Mouse (Mus musculus): ENCODE results near the gene Ung. TPM values are rescaled to one million over a fixed set of nuclear protein-coding genes. Genes with fewer than 3 reads are reported as not detected.

Ung gene
- total RNA-seq (2022) = 10 to 100 TPM in 2 of 4 experiments, 1 to 10 TPM in 2; 6.8 to 11.5 (median 10.0) TPM

DNA sequence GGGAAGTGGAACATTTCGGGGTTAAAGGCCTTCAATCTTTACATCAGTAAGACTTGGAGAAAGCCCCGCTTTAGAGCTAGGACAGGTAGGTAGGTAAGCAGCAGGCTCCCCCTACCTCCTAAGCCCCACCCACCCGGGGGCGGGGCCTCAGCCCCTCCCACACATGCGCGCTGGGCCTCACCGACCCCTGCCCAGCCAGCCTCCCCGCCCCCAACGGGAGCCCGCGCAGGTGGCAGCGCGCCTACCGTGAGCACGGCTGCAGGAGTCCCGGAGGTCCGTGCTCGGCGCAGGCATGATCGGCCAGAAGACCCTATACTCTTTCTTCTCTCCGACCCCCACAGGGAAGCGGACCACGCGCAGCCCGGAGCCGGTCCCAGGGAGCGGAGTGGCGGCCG lies at the start of gene Ung:
Gene Ung (plus strand): TSS at position 176 of the 395 bp plus-strand sequence.
- peak in 1 of 2 experiments; percentile 34 for DNase-seq (ENCODE audit: low spot score in 2 of 2)

DNA sequence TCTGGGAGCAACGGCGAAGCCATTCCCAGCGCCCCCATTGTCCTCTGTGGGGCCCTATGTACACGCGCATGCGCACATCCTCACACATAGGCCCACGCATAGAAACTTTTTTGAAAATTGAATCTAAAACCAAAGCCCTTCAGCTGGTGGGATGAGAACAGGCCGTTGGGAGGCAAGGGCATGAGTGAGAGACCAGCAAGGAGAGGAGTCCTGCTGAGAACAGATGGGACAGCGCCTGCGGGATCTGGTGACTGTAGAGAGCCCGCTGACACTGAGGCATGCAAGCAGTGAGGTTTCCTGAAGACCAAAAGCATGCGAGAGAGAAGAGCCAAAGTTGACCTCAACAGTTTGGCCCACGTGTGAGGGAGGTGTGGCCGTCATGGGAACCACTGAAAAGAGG lies 44.7 kb upstream of the Ung start:
- DNase-seq (ENCODE audit: low spot score in 2 of 2) = no peak

DNA sequence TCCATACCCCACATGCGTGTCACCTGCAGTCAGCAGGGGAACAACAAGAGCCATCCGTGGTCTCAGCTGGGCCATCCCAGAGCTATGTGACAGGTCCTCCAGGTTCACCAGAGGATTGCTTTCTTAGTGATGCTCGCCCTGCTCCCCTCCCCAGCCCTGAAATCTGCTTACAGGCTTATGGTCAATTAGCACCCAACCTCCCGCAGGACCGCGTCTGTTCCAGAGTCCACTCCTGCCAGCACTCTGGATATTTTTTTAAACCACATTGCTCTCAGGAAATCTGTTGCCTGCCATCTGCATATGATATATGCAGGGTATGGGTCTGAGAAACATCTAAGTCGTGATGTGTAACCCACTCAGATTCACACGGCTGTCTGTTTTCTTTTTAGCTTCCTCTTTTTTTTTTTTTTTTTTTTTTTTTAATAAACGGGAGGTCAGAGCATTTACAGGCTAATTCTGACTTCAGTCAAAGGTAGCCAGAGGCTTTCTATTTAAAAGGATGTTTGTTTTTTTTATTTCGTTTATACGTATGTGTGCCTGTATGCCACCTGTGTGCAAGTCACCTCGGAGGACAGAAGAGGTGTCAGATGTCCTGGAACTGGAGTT lies 42.2 kb upstream of the Ung start:
- no peak for DNase-seq (ENCODE audit: low spot score in 2 of 2)

DNA sequence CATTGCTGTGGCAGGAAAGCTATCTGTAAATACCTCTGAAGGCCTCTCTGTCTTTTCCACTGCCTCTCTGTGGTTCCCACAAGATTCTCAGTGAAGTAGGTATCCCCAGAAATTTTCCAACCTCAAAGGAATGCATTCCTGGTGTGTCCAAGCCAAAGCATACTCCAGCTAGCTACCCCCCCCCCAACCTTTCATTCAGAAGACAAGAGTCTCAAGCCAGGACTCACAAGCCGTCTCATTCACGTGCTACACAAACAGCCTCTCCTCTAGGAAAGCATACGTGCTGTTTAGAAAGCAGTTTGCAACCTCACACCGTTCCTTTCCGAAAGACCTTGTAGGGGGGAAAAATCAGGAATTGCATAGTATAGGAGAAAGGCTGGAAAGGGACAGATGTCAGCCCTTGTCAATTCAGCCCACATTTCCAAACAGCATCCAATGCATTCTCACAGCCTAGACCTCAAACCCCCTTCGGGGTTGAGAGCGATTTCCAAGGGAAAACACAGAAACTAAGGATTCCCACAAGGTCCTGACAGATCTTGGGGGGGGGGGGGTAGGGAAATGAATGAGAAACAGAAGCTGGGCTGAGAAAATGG lies 39.7 kb upstream of the Ung start:
- DNase-seq (ENCODE audit: low spot score in 2 of 2) = no peak

DNA sequence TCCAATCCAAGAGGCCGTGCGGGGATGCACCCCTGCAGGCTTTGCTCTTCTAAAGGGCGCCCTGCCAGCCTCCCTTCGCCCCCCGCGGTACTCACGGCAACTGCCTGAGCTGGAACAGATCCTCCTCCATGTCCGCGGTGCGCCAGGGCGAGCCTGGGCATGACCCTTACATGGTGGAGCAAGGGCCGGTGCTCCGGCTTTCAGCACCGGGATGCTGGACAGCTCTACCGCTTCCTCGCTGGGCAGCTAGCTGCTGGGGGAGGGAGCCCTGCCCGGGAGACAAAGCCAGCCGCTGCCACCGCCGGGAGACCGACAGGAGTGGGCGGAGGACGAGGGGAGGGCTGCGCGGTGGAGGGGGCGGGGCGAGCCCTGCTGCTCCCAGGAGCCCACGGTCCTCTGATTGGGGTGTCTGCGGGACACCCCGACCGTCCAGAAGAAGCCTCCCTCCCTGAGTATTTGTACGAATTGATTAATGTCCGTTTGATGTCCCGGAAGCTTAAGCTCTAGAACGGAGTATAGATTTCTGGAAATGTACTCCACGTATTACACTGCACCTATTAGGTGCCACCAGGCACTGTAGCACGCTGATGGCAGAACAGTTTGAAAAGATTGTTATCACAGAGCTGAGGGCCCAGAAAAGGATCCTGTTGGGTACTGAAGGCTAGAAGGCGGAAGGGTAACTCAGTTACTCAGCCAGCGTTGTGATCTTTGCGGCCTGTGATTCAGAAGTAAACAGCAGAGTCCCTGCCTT lies 39.0 kb upstream of the Ung start, which contains the start of gene Svop:
Gene Svop (minus strand): TSS at position 514 of the 751 bp plus-strand sequence.
- DNase-seq (ENCODE audit: low spot score in 2 of 2) = peak in 1 of 2 experiments; percentile 16

DNA sequence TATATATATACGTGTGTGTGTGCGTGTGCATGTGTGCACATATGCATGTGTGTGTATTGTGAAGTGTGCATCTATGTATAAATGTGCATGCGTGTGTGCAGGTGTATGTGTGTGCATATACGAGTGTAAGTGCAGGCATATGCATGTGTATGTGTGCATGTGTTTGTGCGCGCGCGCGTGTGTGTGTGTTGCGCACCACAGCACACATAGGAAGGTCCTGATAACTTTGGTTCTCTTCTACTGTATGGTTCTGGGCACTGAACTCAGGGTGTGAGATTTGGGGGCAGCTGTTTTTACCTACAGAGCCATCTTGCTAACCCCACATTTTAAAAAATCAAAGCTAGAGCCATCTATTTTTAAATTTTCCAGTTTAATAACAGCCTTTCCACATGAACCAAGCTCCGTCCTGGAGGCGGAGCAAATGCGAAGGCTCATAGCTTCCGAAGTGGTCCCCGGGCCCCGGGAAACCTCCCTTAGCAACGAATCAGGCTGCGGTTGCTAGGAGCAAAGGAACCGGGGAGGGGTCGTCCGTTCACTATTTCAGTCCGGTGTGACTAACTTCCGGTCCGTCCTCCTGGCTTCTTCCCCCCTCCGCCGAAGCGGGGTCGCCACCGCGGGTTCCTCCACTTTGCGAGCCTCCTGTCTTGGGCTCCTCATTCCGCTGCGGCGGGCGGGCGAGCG lies 30.3 kb upstream of the Ung start:
- peak; percentile 81 to 82 for DNase-seq (ENCODE audit: low spot score in 2 of 2)

DNA sequence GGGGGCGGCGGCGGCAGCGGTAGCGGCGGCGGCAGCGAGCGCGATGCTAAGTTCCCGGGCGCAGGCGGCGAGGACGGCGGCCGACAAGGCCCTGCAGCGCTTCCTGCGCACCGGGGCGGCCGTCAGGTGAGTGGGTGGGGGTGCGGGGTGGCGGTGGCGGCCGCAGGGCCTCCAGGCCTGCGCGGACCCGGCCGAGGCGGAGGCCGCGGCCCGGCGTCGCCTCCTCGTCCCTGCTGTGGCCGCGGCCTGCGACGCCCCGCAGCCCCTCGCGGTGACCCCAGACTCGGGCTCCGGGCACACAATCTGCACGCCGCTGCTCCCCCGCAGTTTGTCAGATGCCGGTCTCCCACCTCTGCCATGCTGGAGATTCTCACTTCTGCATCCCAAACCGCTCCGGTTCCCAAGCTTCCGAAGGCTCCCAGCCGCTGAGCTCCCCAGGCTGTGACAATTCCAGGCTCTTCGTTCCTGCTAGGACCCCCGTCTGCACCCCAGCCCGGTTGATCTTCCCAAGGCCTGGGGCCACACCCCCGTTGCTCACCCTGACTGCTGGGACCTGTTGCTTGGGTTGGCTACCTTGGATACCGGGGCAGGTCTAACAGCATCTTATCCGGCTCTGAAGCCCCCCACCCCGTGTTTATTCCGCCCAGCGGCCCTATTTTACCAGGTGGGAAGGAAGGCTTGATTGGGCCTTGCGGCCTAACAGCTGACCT lies 29.6 kb upstream of the Ung start:
- DNase-seq (ENCODE audit: low spot score in 2 of 2) = no peak

DNA sequence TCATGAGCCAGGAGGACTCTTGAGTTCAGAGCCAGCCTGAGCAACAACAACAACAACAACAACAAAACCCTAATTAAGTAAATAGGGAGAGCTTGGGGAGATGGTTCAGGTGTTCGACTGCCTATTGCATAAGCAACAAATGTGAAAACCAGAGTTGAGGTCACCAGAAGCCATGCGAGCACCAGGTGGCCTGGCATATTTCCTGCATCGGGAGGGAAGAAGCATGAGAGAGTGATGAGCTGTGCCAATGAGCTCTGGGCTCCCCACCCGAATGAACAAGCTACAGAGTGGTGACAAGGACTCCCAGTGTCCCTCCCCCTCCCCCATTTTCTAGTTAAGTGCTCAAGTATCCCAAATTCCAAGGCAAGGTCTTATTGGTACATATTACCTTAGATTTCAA lies 28.3 kb upstream of the Ung start:
- no peak for DNase-seq (ENCODE audit: low spot score in 2 of 2)

DNA sequence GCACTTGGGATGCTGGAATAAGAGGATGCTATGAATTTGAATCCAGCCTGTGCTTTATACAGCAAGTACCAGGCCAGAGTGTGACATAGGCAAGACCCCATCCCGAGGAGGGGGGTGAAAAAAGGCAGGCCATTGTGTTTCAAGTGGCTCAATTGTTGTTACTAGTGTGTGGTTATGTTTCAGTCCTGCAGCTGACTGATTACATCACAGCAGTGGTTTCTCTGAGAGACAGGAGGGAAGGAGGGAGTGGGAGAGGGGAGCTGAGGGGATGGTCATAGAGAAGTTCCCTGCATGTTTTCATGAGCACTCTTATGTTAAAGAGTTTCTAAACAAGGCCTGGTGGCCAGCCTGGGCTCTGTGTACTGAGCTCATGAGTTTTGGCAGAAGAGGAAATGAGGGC lies 27.4 kb upstream of the Ung start:
- no peak for DNase-seq (ENCODE audit: low spot score in 2 of 2)

DNA sequence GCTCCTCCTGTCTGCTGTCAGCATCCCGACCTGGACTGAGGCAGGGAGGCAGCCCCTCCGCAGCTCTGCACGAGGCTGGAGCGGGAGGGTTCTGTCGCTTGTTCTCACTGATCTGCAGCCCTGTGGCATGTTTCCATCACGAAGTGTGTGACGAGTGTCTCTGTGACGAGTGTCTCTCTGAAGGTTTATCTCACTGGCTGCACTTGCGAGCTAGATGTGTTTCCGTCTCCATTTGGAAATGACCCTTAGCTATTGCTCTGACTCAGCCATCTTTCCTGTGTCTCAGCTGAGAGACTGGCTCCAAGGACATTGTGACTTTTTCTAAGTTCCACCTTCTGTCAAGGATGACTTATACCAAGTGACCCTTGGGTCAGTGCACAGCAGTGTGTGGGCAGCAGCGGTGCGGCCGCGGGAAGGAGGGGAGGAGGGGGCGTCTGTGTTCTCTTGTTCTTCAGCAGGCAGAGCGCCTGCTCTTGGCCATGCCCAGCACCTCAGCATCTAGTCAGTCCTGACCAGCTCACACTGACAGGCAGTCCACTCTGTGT lies 23.7 kb upstream of the Ung start:
- no peak for DNase-seq (ENCODE audit: low spot score in 2 of 2)

DNA sequence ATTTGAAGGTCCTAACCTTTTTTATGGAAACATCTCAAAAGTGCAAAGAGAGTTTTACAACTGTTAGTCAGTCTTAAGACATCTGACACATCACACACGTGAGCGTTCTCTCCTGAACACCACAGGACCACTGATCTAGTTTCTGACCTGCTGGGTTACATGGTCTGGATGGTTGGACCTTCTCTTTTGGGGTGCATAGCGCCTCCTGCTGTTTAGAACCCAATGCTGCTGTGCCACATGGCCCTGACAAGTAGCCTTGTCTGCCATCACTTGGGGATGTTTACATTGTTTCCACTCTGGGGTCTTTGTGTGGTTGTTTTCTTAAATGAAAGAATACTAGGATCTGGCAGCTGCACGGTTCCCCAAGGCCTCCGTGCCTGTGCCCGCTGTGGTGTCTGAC lies 16.9 kb upstream of the Ung start:
- no peak for DNase-seq (ENCODE audit: low spot score in 2 of 2)

DNA sequence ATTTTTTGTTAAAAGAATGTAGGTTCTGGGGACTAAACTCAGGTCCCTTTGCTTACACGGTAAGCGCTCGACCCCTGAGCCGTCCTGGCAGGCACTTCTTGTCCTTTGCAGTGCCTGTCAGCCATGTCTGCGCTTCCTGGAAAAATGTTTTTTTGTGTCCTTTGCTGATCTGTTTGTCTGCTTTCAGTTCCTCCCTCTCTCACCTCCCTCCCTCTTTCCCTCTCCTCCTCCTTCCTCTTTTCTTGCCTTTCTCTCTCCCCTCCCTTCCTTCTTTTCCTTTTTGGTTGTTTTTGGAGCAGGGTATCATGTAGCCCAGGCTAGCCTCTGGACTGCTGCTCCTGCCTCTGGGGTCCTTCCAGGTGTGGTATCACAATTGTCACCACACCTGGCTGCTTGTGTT lies 15.2 kb upstream of the Ung start:
- no peak for DNase-seq (ENCODE audit: low spot score in 2 of 2)

DNA sequence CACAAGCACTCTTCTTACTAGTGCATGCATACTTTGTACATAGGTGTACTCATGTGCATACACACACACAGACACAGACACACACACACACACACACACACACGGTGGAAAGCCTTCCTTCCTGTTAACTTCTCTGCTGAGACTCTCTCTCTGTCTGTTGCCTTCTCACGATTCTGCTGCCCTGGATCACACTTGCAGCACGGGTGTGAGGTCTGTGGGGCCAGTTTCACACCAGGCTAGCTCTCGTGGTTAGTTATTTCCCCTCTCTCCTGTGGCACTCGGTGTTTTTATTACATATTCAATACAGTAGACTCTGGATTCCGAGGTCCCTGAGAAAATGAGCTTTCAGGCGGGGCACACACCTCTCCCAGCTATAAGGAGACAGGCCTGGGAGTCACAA lies 13.6 kb upstream of the Ung start:
- no peak for DNase-seq (ENCODE audit: low spot score in 2 of 2)

DNA sequence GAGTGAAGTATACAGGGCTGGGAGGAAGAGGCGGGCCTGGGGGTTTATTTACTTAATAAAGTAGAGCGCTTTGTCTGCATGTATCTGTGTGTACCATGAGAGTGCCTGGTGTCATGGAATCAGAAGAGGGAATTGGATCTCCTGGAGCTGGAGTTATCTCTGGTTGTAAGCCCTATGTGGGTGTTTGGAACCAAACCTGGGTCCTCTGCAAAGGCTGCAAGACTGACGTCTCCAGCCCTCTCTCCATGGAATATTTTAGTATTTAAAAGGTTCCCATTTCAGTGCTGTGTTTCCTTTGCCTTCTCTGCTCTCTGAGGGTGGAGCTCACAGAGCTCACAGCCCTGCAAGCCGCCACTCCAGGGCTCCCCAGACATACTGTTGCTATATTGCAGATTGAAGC lies 10.4 kb upstream of the Ung start:
- DNase-seq (ENCODE audit: low spot score in 2 of 2) = no peak

DNA sequence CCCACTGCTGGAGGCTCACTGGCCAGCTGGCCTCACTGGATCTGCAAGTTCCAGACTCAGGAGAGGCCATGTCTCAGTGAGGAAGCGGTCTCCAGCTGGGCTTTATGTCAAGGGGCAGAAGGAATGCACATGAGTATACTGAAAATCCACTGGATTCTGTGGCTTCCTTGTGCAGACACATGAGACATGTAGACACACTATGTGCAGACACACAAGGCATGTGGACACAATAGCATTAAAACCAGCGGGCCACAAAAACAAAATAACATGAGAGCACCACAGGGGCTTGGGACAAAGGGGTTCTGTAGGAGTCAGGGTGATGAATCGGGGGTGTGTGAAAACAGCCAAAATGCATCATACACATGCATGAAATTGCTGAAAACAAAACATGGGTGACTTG lies 4.2 kb upstream of the Ung start:
- DNase-seq (ENCODE audit: low spot score in 2 of 2) = no peak

DNA sequence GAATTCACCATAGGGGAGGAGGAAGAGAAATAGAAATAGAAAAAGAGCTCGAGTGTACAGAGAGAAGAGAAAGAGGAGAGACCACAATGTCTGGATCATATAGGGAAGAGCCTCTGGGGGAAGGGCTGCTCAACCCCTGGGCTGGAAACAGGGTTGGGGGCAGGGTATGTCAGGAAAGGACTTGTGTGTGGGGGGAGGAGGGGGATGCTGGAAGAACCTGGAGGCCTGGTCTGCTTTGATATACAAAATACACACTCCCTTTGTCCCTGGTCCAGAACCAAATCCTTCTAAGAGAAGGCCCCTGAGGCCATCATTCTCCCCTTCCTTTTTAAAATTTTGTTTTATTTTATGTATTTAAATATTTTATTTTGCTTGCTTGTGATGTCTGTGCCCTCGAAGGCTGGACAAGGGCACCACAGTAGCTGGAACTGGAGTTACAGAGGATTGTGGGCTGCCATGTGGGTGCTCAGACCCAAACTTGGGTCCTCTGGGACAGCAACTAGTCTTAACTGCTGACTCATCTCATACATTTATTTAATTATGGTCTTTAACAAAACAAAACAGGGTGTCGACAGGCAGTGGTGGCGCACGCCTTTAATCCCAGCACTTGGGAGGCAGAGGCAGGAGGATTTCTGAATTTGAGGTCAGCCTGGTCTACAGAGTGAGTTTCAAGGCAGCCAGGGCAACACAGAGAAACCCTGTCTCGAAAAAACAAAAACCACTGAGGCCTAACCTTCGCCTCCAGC lies 3.5 kb upstream of the Ung start:
- DNase-seq (ENCODE audit: low spot score in 2 of 2) = no peak

DNA sequence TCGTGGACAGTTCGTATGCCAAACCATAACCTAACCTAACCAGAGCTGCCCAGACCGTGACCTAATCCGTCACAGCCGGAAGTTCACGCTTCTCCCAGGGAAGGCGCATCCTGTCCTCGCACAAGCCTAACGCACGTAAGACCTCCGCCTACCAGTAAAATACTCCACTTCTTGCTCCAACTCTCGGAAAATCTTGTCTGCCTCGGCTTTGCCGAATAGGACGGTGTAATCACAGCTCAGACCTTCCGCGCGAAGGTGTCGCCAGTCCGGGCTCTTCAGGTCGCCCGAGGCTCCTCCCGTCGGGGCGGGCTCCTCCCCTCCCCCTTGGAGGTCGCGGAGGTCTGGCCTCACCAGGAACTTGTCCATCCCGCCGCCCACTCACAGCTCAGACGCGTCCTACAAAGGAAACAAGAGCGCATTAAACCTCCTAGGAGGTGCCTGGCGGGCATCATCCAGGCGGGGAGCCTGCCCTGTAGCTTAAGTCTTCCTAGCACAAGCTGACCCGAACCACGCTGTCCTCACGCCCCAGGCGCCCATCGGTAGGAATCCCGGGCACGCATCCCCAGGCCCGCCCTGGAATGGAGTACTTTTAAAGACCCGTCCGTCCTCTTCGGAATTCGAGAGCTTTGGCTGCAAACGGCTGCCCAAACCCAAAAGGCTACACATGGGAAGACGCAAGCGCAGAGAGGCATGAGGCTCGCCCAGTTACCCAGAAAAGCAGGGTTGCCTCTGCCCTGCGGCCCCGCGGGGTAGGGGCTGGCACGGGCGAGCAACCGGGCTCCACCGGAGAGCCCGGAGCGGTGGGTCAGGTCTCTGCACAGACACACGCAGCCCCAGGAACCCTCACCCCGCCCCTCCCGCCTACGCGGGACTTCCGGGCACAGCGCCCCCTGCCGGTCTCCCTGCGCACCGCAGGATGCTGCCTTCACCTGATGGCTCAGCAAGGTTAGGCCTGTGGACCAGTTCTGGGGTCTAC lies 2.5 kb upstream of the Ung start, which contains the start of gene Alkbh2:
Gene Alkbh2 (minus strand): TSS at position 845 of the 976 bp plus-strand sequence.
- peak; percentile 57 to 67 for DNase-seq (ENCODE audit: low spot score in 2 of 2)

DNA sequence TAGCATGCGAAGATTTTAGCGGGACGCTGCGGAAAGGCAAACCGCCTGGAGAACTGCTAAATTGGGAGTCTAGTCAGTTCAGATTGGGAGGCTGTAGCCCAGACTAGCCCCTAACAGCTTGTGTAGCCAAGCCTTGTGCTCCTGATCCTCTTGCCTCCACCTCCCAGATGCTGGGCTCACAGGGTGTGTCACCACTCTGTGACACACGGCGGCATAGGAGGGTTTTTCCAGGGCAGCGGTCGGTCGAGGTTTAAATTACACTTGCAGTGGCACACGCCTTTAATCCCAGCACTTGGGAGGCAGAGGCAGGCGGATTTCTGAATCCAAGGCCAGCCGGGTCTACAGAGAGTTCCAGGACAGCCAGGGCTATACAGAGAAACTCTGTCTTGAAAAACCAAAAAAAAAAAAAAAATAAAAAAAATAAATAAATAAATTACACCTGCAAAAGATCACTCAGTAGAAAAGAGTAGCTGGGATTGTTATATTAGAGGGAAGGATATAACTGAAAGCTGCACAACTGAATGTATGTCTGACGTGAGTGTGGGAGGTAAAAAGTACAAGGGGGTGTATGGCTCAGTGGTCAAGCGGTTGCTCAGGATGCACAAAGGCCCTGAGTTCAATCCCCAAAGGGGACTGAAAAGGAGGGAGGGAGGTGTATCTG lies 506 bp upstream of the Ung start:
- no peak for DNase-seq (ENCODE audit: low spot score in 2 of 2)
